Mouse (Mus musculus): Measurements from ENCODE around the gene Gm17324. TPM values are rescaled to one million over a fixed set of nuclear protein-coding genes. Genes with fewer than 3 reads are reported as not detected.

The Gm17324 gene
- total RNA-seq, 2 experiments from 2014 or later, result not detected

Small RNA genes lying within 50 kb of the gene (microRNA-seq; reads per million reads assigned to microRNA genes)
- 0 reads per million in 2 experiments for gene Gm26377

Other genes starting within 250 kb of the Gm17324 start
- under 1 TPM in 1 of 2 experiments, not detected in 1; 0.55 TPM for gene Gsta1, start 218.1 kb downstream of the Gm17324 start, total RNA-seq (2021)
- gene Gm3776, start 191.7 kb downstream of the Gm17324 start, total RNA-seq (2021), result not detected
- gene Gm10639, start 158.9 kb downstream of the Gm17324 start, total RNA-seq (2021), result not detected
- gene Omt2a, start 134.0 kb downstream of the Gm17324 start, total RNA-seq (2021), result not detected
- gene Omt2b, start 121.2 kb downstream of the Gm17324 start, total RNA-seq (2021), result not detected
- gene Gsta2, start 93.0 kb downstream of the Gm17324 start, total RNA-seq (2021), result not detected
- not detected for gene Dppa5a, start 80.6 kb downstream of the Gm17324 start, total RNA-seq (2021)
- not detected for gene Ooep, start 70.1 kb downstream of the Gm17324 start, total RNA-seq (2021)
- not detected for gene Ddx43, start 53.0 kb downstream of the Gm17324 start, total RNA-seq (2021)
- gene Cgas, start 5.5 kb downstream of the Gm17324 start, total RNA-seq (2021), result under 1 TPM; 0.45 to 0.68 TPM
- 10 to 100 TPM; 20.6 to 23.5 TPM for gene Mto1, start 578 bp downstream of the Gm17324 start, total RNA-seq (2021)
- 1,000 to 10,000 TPM; 1,986 to 2,287 TPM for gene Eef1a1, start 40.4 kb upstream of the Gm17324 start, total RNA-seq (2021)
- 1 to 10 TPM; 5.7 to 6.9 TPM for gene Slc17a5, start 139.3 kb upstream of the Gm17324 start, total RNA-seq (2021)
- 1 to 10 TPM; 7.0 to 7.1 TPM for gene Cd109, start 166.8 kb upstream of the Gm17324 start, total RNA-seq (2021)